8 mouse cellular contexts compared by ENCODE assay signal in the genomic region with DNA sequence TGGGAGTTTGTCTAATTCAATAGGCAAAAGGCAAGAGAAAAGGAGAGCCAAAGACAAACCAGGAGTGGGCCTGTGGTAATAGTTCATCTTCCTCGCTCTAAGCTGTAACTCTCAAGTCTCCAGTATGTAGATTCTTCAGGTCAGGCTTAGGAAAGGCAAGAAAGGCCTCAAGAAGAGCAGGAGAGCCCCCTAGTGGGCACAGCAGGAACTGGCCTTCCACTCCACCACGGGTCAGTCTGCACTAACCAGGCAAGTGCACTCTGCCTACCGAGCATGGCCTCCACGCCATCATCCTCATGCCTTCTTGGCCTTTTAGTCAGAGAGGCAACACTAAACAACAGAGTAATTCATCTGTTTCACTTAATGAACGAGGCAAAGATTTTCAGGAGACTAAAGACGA. TPM values are rescaled to one million over a fixed set of nuclear protein-coding genes. Genes with fewer than 3 reads are reported as not detected.
A peak's percentile ranks its signal among the peaks of the same experiment; 100 is the strongest.
DNase-seq lines count a peak whose midpoint lies in the region; ATAC-seq and TF ChIP-seq lines count a peak whose summit lies in the region.

No protein-coding gene starts in this region.

- peak in 1 of 2 experiments; percentile 31; a peak in 1 of 4 replicates for TF ChIP-seq POLR2A in MEL (IDR thresholded peaks at IDR 0.05; ENCODE audit: control insufficient read depth in 1 of 2, insufficient read depth in 1 of 2, low read depth in 1 of 2, low read length in 2 of 2, poor library complexity in 1 of 2)

- H3K36me3 ChIP-seq in MEL (ENCODE audit: control insufficient read depth in 1 of 2, insufficient read depth in 2 of 2, low read length in 2 of 2), result peaks cover 0 to 29% of the 10 kb centered on the region in 2 experiments; a peak in 2 of 4 replicates
- peaks cover 66% of the 10 kb centered on the region for H3K36me3 ChIP-seq in forebrain, embryonic 15.5 days
- peaks cover 74% of the 10 kb centered on the region for H3K36me3 ChIP-seq in hindbrain, embryonic 14.5 days (replicated peaks; ENCODE audit: control insufficient read depth, insufficient read depth)

- peak; percentile 87 to 99 (median 91) for TF ChIP-seq CTCF in MEL (IDR thresholded peaks at IDR 0.05 in 2 of 3, conservative IDR thresholded peaks at IDR 0.05 in 1 of 3; ENCODE audit: control insufficient read depth in 1 of 3, insufficient read depth in 1 of 3, low read depth in 2 of 3, low read length in 3 of 3, poor library complexity in 1 of 3, severe bottlenecking in 1 of 3)

- peak; percentile 77 for ATAC-seq in forebrain, embryonic 15.5 days (replicated peaks)
- ATAC-seq in hindbrain, embryonic 14.5 days (ENCODE audit: low FRiP score), result peak; percentile 73; the same call in 1 of the 2 replicates

- no peak for TF ChIP-seq EP300 in MEL (IDR thresholded peaks at IDR 0.05; ENCODE audit: low read depth in 1 of 2, low read length in 2 of 2)

- peak; percentile 79 for DNase-seq in MEL (ENCODE audit: low read depth, low spot score)
- DNase-seq in c-Kit-positive CD71-positive TER-119-positive erythroid progenitor cells, embryonic 14.5 days (ENCODE audit: low spot score), result peak; percentile 65
- DNase-seq in hindbrain, embryonic 14.5 days (ENCODE audit: low spot score), result peak; percentile 87
- peak; percentile 69 to 82 for DNase-seq in layer of hippocampus, postnatal 25 days (ENCODE audit: extremely low spot score in 1 of 2, low spot score in 1 of 2)
- peak; percentile 70 for DNase-seq in lung, postnatal 25 days (ENCODE audit: low spot score)
- DNase-seq in retina, postnatal 1 day, result peak; percentile 80
- DNase-seq in thymus, postnatal 4 days, result peak; percentile 88

- H3K9me3 ChIP-seq in MEL (replicated peaks; ENCODE audit: insufficient read depth, low read length), result no peaks in the 10 kb centered on the region
- no peaks in the 10 kb centered on the region for H3K9me3 ChIP-seq in forebrain, embryonic 15.5 days
- no peaks in the 10 kb centered on the region for H3K9me3 ChIP-seq in hindbrain, embryonic 14.5 days (ENCODE audit: control insufficient read depth, low read length)

- H3K4me3 ChIP-seq in MEL (ENCODE audit: control insufficient read depth in 1 of 2, insufficient read depth in 1 of 2, low read depth in 2 of 2, low read length in 2 of 2), result no peak overlapping the region
- H3K4me3 ChIP-seq in forebrain, embryonic 15.5 days, result no peak overlapping the region
- no peak overlapping the region for H3K4me3 ChIP-seq in hindbrain, embryonic 14.5 days (replicated peaks; ENCODE audit: low read length)

- no peak overlapping the region for H3K4me2 ChIP-seq in forebrain, embryonic 15.5 days (replicated peaks)
- H3K4me2 ChIP-seq in hindbrain, embryonic 14.5 days (replicated peaks), result no peak overlapping the region

- H3K27me3 ChIP-seq in MEL (ENCODE audit: control insufficient read depth in 1 of 2, insufficient read depth in 2 of 2, low read length in 2 of 2), result no peaks in the 10 kb centered on the region
- no peaks in the 10 kb centered on the region for H3K27me3 ChIP-seq in forebrain, embryonic 15.5 days
- H3K27me3 ChIP-seq in hindbrain, embryonic 14.5 days (ENCODE audit: control insufficient read depth, insufficient read depth, low read length), result no peaks in the 10 kb centered on the region

- H3K79me2 ChIP-seq in MEL (ENCODE audit: control insufficient read depth, insufficient read depth, low read length, poor library complexity), result no peaks in the 10 kb centered on the region

- TF ChIP-seq RAD21 in MEL (IDR thresholded peaks at IDR 0.05; ENCODE audit: low read depth, low read length), result peak; percentile 83

- no peak overlapping the region for H3K9ac ChIP-seq in MEL (ENCODE audit: control insufficient read depth, low read depth, low read length, poor library complexity, severe bottlenecking)
- H3K9ac ChIP-seq in forebrain, embryonic 15.5 days (replicated peaks), result no peak overlapping the region
- H3K9ac ChIP-seq in hindbrain, embryonic 14.5 days, result no peak overlapping the region

- WGBS in forebrain, embryonic 15.5 days, result 36% methylated on average over 6 of the region's 6 CpGs
- 40% methylated on average over 6 of the region's 6 CpGs for WGBS in hindbrain, embryonic 14.5 days

- no peaks in the 10 kb centered on the region for H3K4me1 ChIP-seq in MEL (ENCODE audit: control insufficient read depth in 1 of 2, insufficient read depth in 2 of 2, low read length in 2 of 2)
- no peaks in the 10 kb centered on the region for H3K4me1 ChIP-seq in forebrain, embryonic 15.5 days
- no peaks in the 10 kb centered on the region for H3K4me1 ChIP-seq in hindbrain, embryonic 14.5 days (replicated peaks; ENCODE audit: control insufficient read depth, insufficient read depth, low read length)

- H3K27ac ChIP-seq in MEL (ENCODE audit: control insufficient read depth, low read depth, low read length), result no peak overlapping the region
- H3K27ac ChIP-seq in forebrain, embryonic 15.5 days (replicated peaks), result no peak overlapping the region
- no peak overlapping the region for H3K27ac ChIP-seq in hindbrain, embryonic 14.5 days

TF ChIP-seq in MEL, 35 proteins besides CTCF, POLR2A, EP300 and RAD21:
- TF ChIP-seq TBP (IDR thresholded peaks at IDR 0.05; ENCODE audit: low read depth, low read length), result no peak
- TF ChIP-seq ZC3H11A (IDR thresholded peaks at IDR 0.05; ENCODE audit: low read depth, low read length), result peak; percentile 61
- peak; percentile 69 for TF ChIP-seq SMC3 (IDR thresholded peaks at IDR 0.05; ENCODE audit: low read depth, low read length)
- TF ChIP-seq SIN3A (IDR thresholded peaks at IDR 0.05; ENCODE audit: low read length), result no peak
- no peak for TF ChIP-seq USF2 (IDR thresholded peaks at IDR 0.05; ENCODE audit: borderline replicate concordance in 1 of 2, insufficient read depth in 1 of 2, low read depth in 1 of 2, low read length in 2 of 2)

RNA-seq across cellular contexts. Expression of a gene that starts 23.3 kb away (rescaled TPM):
- total RNA-seq in MEL (2012; rRNA removed), result 188 and 238 TPM in 2 replicates
- 100 to 1,000 TPM in 1 of 2 experiments, 10 to 100 TPM in 1; 93.4 to 180 TPM for polyA plus RNA-seq in MEL (2012; ENCODE audit: insufficient read depth in 1 of 2, insufficient read length in 2 of 2, low read depth in 1 of 2, low replicate concordance in 2 of 2, missing spikeins in 1 of 2)
- 3.4 and 3.6 TPM in 2 replicates for polyA plus RNA-seq in forebrain, embryonic 15.5 days (2015; fragmentation: Nextera tagmentation; extraction: Ambion mirVana)
- polyA plus RNA-seq in hindbrain, embryonic 14.5 days (2014; fragmentation: Nextera tagmentation; extraction: Ambion mirVana), result 2.6 and 2.9 TPM in 2 replicates
- 10 to 100 TPM in 1 of 2 experiments, 1 to 10 TPM in 1; 9.9 to 11.6 TPM for total RNA-seq in layer of hippocampus, postnatal 25 days (2021)

Comparison
In these comparisons a context has a peak if more than half of its experiments do, and no peak if none do; other contexts are left out.
1. RNA of a gene that starts 23.3 kb away (polyA plus RNA-seq): 93.4 to 180 TPM in MEL; 3.4 to 3.6 TPM in forebrain, embryonic 15.5 days and 2.6 to 2.9 TPM in hindbrain, embryonic 14.5 days; every median in the first group is over 10 times any median in the second.
2. Peak in every context shown above with its lines, with median percentiles within 50 percentile points of each other: DNase-seq.